Mouse (Mus musculus): ENCODE measurements around the gene Ap4m1.

The Ap4m1 gene

DNA sequence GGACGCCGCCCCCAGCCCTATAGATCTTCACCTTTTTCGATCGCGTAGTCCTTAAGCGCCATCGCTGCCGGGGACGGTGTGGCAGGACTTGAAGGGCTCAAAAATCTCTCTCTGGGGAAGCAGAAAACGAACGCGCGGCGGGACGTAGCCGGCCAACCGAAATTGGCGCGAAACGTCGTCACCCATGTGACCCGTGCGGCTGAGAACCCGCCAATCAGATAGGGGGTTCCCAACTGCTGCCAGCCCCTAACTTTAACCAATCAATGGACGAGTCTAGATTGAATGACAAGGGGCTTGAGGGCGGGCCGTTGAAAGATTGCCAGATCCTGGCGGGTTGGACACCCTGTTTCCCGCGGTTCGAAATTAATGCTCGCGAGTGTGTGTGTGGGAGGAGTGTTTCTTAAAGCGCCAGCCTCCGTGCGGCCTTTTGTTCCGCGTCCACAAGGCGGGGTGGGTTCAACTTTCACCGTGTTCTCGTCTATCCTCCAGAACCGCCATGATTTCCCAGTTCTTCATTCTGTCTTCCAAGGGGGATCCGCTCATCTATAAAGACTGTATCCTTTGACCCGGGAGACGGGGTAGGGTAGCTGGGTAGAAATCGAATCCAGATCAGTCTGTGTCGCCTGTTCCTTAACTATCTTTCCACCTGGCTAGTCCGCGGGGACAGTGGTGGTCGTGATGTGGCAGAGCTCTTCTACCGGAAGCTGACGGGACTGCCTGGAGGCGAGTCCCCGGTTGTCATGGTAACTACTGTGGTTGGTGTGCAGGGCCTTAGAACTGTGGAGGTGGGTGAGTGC lies at the start of gene Ap4m1, which contains the start of gene Mcm7:
TSS of gene Ap4m1 (plus strand) at position 308 of the 797 bp plus-strand sequence.
TSS of gene Mcm7 (minus strand) at position 728 of the 797 bp plus-strand sequence.
- peak; percentile 86 for ATAC-seq (ENCODE audit: low TSS enrichment)

GRCm38 (mm10) chr5:138132425-138133064 lies 39.3 kb upstream of the Ap4m1 start:
- ATAC-seq (ENCODE audit: low TSS enrichment): no peak

DNA sequence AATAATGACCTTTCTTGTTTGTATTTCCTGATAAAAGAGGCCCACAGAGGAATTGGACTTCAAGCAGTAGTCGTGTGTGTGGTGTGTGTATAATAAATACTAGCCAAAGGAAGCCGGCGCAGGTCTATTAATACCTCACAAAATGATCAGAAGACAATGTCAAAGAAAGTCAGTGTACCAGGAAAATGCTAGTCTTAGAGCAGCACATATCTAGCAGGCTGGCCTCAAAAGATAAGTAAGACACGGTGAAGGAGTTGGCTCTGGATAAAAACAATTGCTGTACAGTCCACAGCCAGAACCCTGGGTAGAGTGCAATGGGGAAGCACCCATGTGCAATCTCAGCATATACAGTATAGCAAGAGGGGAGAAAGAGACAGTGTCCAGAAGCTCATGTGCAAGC lies 34.5 kb upstream of the Ap4m1 start:
- no peak for ATAC-seq (ENCODE audit: low TSS enrichment)

- ATAC-seq (ENCODE audit: low TSS enrichment): peak; percentile 74
These were observed 33.8 kb upstream of the Ap4m1 start for GRCm38 (mm10) chr5:138137935-138138549.

GRCm38 (mm10) chr5:138138585-138138984 lies 33.2 kb upstream of the Ap4m1 start:
- ATAC-seq (ENCODE audit: low TSS enrichment): peak; percentile 34; the same call in 1 of the 2 replicates

DNA sequence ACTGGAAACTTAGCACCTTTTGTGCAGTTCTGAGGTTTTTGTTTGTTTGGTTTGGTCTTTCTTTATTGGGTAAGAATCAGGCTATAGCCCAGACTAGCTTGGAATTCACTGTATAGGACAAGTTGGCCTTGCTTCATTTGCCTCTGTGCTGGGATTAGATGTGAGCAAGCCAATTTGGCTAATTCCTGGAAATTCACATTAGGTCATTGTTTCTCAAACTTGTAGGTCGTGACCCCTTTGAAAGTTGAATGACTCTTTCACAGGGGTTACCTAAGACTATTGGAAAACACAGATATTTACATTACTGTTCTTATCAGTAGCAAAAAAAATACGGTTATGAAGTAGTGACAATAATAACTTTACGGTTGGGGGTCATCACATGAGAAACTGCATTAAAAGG lies 17.4 kb upstream of the Ap4m1 start:
- ATAC-seq (ENCODE audit: low TSS enrichment): no peak

- peak; percentile 99 for ATAC-seq (ENCODE audit: low TSS enrichment)
These were observed 16.3 kb upstream of the Ap4m1 start, which contains the start of gene Zfp113 for GRCm38 (mm10) chr5:138155443-138155976. Gene Zfp113 (minus strand): TSS chr5:138155744.

- ATAC-seq (ENCODE audit: low TSS enrichment): no peak
These were observed 11.5 kb upstream of the Ap4m1 start for GRCm38 (mm10) chr5:138160224-138160762.

GRCm38 (mm10) chr5:138160842-138161665 lies 10.7 kb upstream of the Ap4m1 start, which contains the start of gene Cops6:
Gene Cops6 (plus strand): TSS chr5:138161071.
- ATAC-seq (ENCODE audit: low TSS enrichment): peak; percentile 94

- no peak for ATAC-seq (ENCODE audit: low TSS enrichment)
These were observed 8.8 kb upstream of the Ap4m1 start for GRCm38 (mm10) chr5:138163046-138163445.

DNA sequence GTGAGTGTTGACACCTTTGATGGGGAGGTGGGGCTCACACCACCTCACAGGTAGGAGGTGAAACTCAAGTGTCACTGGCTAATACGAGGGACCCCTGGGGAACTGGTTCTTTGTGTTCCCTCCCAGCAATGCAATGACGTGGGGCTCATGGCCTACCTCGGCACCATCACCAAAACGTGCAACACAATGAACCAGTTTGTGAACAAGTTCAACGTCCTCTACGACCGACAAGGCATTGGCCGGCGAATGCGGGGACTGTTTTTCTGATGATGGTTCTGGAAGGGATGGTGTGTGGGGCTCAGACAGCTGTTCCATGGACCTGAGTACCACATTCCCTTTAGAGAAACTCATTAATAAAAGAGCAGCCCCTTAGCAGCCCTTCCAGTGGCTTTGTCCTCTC lies 8.2 kb upstream of the Ap4m1 start:
- ATAC-seq (ENCODE audit: low TSS enrichment): no peak

DNA sequence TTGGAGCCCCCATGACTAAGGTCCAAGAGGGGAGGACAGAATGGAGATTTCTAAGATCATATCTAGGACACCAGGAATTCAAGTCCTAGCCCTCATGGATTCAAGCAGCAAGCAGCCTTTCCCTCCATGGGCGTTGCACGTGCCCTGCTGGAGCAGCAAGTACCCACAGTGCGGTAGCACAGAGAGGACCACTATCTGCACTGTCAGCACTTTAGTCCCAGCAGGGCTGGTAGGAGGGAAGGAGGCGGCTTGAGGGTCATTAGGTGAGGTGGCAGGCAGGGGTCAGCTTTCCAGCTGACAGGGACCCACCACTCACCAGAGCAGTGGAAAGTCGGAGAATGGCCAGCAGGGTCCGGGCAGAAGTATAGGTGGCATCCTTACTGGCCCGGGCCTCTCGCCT lies 6.2 kb upstream of the Ap4m1 start:
- ATAC-seq (ENCODE audit: low TSS enrichment): no peak

- ATAC-seq (ENCODE audit: low TSS enrichment): peak; percentile 66
These were observed 753 bp upstream of the Ap4m1 start for GRCm38 (mm10) chr5:138170936-138171561.

GRCm38 (mm10) chr5:138173217-138173616 lies 1.4 kb downstream of the Ap4m1 start:
- ATAC-seq (ENCODE audit: low TSS enrichment): no peak

GRCm38 (mm10) chr5:138186950-138187638 lies 15.3 kb downstream of the Ap4m1 start, which contains the start of the genes Taf6 and Cnpy4:
Gene Taf6 (minus strand): TSS chr5:138187451.
Gene Cnpy4 (plus strand): TSS chr5:138187485.
- ATAC-seq (ENCODE audit: low TSS enrichment): peak; percentile 66

DNA sequence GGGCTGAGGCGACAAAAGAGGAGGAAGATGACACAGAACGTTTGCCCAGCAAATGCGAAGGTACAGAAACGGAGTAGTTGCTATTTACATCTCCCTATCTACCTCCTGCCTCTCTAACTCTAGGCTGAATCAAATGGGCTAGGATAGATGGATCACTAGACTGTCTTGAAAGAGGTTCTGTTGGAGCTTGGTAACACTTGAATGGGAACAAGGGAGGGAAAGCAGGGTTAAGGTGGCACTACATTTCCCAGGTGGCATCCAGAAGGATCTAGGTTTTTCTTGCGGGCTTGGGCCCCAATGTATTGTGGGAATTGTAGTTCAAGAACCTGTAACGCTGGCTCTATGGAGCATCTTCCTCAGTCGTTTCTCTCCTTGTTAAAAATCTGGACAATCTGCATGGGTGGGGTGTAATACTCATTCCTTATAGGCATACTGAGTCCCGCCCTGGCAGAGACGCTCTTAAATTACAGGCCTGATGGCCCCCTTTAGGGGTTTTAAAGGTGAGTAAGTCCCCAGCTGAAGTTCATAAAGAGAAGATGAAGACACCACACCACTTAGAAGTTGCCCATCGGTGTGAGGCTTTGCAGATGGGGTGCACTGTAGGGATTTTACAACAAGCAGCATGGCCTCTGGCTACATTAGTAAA lies 16.0 kb downstream of the Ap4m1 start:
- ATAC-seq (ENCODE audit: low TSS enrichment): peak; percentile 95

GRCm38 (mm10) chr5:138193771-138194727 lies 22.2 kb downstream of the Ap4m1 start, which contains the start of gene Mblac1:
Gene Mblac1 (plus strand): TSS chr5:138194314.
- ATAC-seq (ENCODE audit: low TSS enrichment): peak; percentile 93

DNA sequence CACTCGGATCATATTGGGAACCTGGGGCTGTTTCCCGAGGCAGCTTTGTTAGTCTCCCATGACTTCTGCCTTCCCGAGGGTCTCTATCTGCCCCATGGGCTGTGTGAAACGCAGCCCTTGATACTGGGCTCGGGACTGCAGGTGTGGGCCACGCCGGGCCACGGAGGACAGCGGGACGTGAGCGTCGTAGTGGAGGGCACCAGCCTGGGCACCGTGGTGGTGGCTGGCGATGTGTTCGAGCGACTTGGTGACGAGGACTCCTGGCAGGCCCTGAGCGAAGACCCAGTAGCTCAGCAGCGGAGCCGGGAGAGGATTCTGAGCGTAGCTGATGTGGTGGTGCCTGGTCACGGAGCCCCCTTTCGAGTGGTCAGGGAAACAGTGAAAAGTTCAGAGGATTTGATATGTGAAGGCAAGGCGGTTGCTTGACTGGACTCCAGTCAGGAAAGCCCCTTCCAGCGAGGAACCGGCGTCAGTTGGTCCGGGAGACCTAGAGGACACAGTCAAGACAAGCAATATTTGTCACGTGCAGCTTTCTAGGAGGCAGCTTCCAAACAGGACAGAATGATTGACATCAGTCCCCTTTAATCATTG lies 23.0 kb downstream of the Ap4m1 start:
- ATAC-seq (ENCODE audit: low TSS enrichment): peak; percentile 51

Data from frontal cortex, adult (tissue).